Mouse (Mus musculus) right cerebral cortex, postnatal 10 days (tissue): ENCODE measurements at regions not wholly inside any gene's neighbourhood (a gene's known extent, or its start where the extent isn't known, plus 50 kb on each side); places are given as distances from the start of the nearest gene placed in this dataset.

ENCODE experiments used
- DNase-seq, 2 experiments: peaks; one replicate each; pipeline ENCODE4 v3.0.0; 2021; ENCODE audit warnings: low spot score in 2 of 2

- peak; percentile 29 to 42 for DNase-seq
Observed at GRCm38 (mm10) chr10:17202556-17203415, 520.2 kb upstream of the Cited2 start.

GRCm38 (mm10) chr10:17203416-17204110 is 519.5 kb upstream of the Cited2 start:
- DNase-seq, result no peak

GRCm38 (mm10) chr10:17204153-17204552 is 518.9 kb upstream of the Cited2 start:
- DNase-seq, result no peak

GRCm38 (mm10) chr10:17212551-17213309 is 510.3 kb upstream of the Cited2 start:
- no peak for DNase-seq

GRCm38 (mm10) chr10:17213310-17214064 is 509.5 kb upstream of the Cited2 start:
- DNase-seq, result no peak

- DNase-seq, result no peak
Observed at GRCm38 (mm10) chr10:17214065-17214440, 509.0 kb upstream of the Cited2 start.

- DNase-seq, result no peak
Observed at GRCm38 (mm10) chr10:17215029-17215428, 508.0 kb upstream of the Cited2 start.

- no peak for DNase-seq
Observed at GRCm38 (mm10) chr10:17221495-17221894, 501.5 kb upstream of the Cited2 start.

- no peak for DNase-seq
Observed at GRCm38 (mm10) chr10:17225727-17226126, 497.3 kb upstream of the Cited2 start.

- no peak for DNase-seq
Observed at GRCm38 (mm10) chr10:17230040-17230818, 492.8 kb upstream of the Cited2 start.

GRCm38 (mm10) chr10:17235955-17236650 is 486.9 kb upstream of the Cited2 start:
- DNase-seq, result no peak

GRCm38 (mm10) chr10:17236761-17237160 is 486.3 kb upstream of the Cited2 start:
- DNase-seq, result no peak

- no peak for DNase-seq
Observed at GRCm38 (mm10) chr10:17237463-17237862, 485.6 kb upstream of the Cited2 start.

GRCm38 (mm10) chr10:17237918-17238850 is 484.8 kb upstream of the Cited2 start:
- DNase-seq, result no peak

GRCm38 (mm10) chr10:17248270-17248669 is 474.7 kb upstream of the Cited2 start:
- DNase-seq, result no peak

- no peak for DNase-seq
Observed at GRCm38 (mm10) chr10:17253040-17253439, 470.0 kb upstream of the Cited2 start.

- no peak for DNase-seq
Observed at GRCm38 (mm10) chr10:17260154-17260553, 462.9 kb upstream of the Cited2 start.

- no peak for DNase-seq
Observed at GRCm38 (mm10) chr10:17260615-17261014, 462.4 kb upstream of the Cited2 start.

- no peak for DNase-seq
Observed at GRCm38 (mm10) chr10:17261192-17261824, 461.7 kb upstream of the Cited2 start.
